Mouse (Mus musculus): ENCODE results near the gene Atf2. TPM values are rescaled to one million over a fixed set of nuclear protein-coding genes. Genes with fewer than 3 reads are reported as not detected.

Gene Atf2
- 57.7 and 60.1 TPM in 2 replicates for polyA plus RNA-seq (2015; fragmentation: Nextera tagmentation; extraction: Ambion mirVana)

DNA sequence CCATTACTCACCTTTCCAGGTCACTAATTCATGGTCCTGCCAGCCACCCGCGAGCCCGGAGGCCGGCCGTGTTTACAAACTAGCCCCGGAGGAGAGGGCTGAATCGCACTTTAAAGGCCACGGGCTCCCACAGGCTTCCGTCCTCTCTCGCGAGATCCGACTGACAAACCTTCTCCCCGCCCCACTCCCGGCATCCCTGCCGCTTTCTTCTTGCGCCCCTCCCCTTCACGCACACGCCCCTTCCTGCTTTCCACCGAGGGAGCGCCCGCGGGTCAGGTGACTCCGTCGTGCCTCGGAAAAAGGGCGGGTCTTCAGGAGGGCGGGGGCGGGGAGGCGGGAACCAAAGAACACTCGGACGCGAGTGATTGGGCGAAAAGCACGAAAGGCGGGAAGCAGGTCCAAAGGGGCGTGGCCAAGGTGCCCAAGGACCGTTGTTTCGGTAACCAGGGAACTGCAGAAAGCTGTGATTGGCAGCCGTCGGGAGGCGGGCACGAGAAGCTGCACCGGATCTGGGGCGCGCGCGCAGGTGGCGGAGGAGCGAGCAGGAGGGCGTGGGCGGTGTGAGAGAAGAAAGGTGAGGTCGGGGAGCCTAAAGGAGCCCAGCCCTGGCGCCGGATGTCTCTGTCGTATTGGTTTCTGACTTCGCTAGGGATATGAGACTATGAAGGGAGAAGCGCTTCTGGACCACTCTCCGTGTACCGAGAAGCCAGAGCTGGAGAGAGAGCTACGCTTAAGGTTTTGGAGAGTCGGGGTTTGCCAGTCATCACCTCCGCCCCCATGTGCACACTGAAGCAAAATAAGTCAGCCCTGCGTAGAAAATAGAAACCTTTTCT is at the start of gene Atf2:
Gene Atf2, minus strand, starts transcription at position 176 of the 833 bp plus-strand sequence.
- under 1% methylated on average over 63 of the region's 63 CpGs for WGBS
- H3K27ac ChIP-seq = peak within 1 kb of the TSS; percentile 93
- 0 out of 2 replicates have a peak, but pooled peaks cover 4% of the 10 kb centered on the region for H3K4me1 ChIP-seq
- peak within 1 kb of the TSS; percentile 74 for H3K4me2 ChIP-seq
- no peaks in the 10 kb centered on the region for H3K27me3 ChIP-seq
- peak within 1 kb of the TSS; percentile 97 for H3K4me3 ChIP-seq
- no peaks in the 10 kb centered on the region for H3K9me3 ChIP-seq
- H3K9ac ChIP-seq = peak within 1 kb of the TSS; percentile 96
- peak; percentile 98 for ATAC-seq (ENCODE audit: insufficient number of reproducible peaks, low FRiP score, low TSS enrichment, low read depth)
- H3K36me3 ChIP-seq = no peaks in the 10 kb centered on the region

DNA sequence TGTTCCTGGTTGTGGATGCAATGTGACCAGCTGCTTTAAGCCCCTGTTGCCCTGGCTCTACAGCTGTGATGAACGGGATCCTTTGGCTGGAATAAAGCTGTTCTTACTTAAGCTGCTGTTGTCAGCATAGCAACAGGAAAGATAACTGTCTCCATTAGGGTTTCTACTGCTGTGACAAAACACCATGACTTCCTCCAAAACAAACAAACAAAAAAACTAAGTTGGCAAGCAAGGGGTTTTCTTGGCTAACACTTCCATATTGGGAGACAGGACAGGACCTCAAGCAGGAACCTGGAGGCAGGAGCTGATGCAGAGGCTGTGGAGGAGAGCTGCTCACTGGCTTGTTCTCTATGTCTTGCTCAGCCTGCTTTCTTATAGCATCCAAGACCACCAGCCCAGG is 48.8 kb upstream of the Atf2 start:
- H3K9ac ChIP-seq = no peak overlapping the region
- H3K4me2 ChIP-seq = no peak overlapping the region
- no peak overlapping the region for H3K4me3 ChIP-seq
- WGBS = 46% methylated on average over 1 of the region's 1 CpGs
- H3K36me3 ChIP-seq = no peaks in the 10 kb centered on the region
- no peaks in the 10 kb centered on the region for H3K27me3 ChIP-seq
- ATAC-seq (ENCODE audit: insufficient number of reproducible peaks, low FRiP score, low TSS enrichment, low read depth) = no peak
- no peak overlapping the region for H3K27ac ChIP-seq
- H3K4me1 ChIP-seq = no peaks in the 10 kb centered on the region
- no peaks in the 10 kb centered on the region for H3K9me3 ChIP-seq

DNA sequence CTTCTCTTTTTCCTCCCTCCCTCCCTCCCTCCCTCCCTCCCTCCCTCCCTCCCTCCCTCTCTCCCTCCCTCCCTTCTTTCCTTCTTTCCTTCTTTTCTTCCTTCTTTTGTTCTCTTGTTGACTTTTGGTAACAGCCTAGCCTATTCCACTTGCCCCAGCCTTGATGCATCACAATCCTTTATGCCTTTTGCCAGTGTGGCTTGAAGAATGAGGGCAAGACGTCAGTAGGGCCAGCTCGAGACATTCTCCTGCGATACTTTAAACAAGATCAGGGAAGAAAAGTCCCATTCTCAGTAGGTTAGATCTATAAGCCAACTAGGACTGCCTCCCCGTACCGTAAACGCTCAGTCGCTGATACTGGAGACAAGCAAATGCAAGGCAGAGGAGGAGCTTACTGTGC is 48.0 kb upstream of the Atf2 start:
- H3K27ac ChIP-seq = no peak overlapping the region
- H3K9me3 ChIP-seq = no peaks in the 10 kb centered on the region
- H3K4me1 ChIP-seq = no peaks in the 10 kb centered on the region
- no peak overlapping the region for H3K4me3 ChIP-seq
- no peak overlapping the region for H3K9ac ChIP-seq
- no peaks in the 10 kb centered on the region for H3K36me3 ChIP-seq
- 77% methylated on average over 7 of the region's 7 CpGs for WGBS
- H3K27me3 ChIP-seq = no peaks in the 10 kb centered on the region
- no peak for ATAC-seq (ENCODE audit: insufficient number of reproducible peaks, low FRiP score, low TSS enrichment, low read depth)
- no peak overlapping the region for H3K4me2 ChIP-seq

DNA sequence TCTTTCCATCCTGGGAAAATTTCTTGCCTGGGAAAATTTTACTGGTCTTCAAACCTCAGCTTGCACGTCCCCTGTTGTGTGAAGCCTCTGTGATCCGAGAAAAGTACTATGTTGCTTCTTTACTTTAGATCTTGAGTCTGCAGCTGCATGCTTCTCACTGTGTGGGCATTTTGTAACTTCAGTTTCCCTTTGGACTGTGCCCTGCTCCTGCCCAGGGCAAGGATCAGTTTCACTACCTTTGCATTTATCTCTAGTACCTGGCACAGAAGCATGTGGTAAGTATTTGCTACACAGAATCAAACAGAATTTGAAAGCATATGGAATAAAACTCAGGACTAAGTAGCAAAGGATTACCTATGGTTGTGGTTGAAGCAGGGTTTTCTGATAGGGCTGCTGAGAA is 46.5 kb upstream of the Atf2 start:
- Histone ChIP-seq H3K36me3 (no peaks in the 10 kb centered on the region), H3K27ac (no peak overlapping the region), H3K27me3 (no peaks in the 10 kb centered on the region), H3K9me3 (no peaks in the 10 kb centered on the region), H3K4me3 (no peak overlapping the region), H3K9ac (no peak overlapping the region), H3K4me2 (no peak overlapping the region), H3K4me1 (no peaks in the 10 kb centered on the region)
- no peak for ATAC-seq (ENCODE audit: insufficient number of reproducible peaks, low FRiP score, low TSS enrichment, low read depth)
- 64% methylated on average over 2 of the region's 2 CpGs for WGBS

- H3K4me3 ChIP-seq = no peak overlapping the region
- ATAC-seq (ENCODE audit: insufficient number of reproducible peaks, low FRiP score, low TSS enrichment, low read depth) = no peak
- H3K27me3 ChIP-seq = no peaks in the 10 kb centered on the region
- H3K27ac ChIP-seq = no peak overlapping the region
- H3K9me3 ChIP-seq = no peaks in the 10 kb centered on the region
- H3K36me3 ChIP-seq = no peaks in the 10 kb centered on the region
- 65% methylated on average over 8 of the region's 8 CpGs for WGBS
- no peak overlapping the region for H3K9ac ChIP-seq
- H3K4me1 ChIP-seq = peaks cover 10% of the 10 kb centered on the region
- H3K4me2 ChIP-seq = no peak overlapping the region
These were observed 40.4 kb upstream of the Atf2 start for GRCm38 (mm10) chr2:73932676-73933313.

- H3K9me3 ChIP-seq = no peaks in the 10 kb centered on the region
- no peak overlapping the region for H3K27ac ChIP-seq
- no peak overlapping the region for H3K4me2 ChIP-seq
- no peaks in the 10 kb centered on the region for H3K27me3 ChIP-seq
- H3K36me3 ChIP-seq = no peaks in the 10 kb centered on the region
- no peak overlapping the region for H3K9ac ChIP-seq
- H3K4me3 ChIP-seq = no peak overlapping the region
- no peak for ATAC-seq (ENCODE audit: insufficient number of reproducible peaks, low FRiP score, low TSS enrichment, low read depth)
- H3K4me1 ChIP-seq = peaks cover 10% of the 10 kb centered on the region
These were observed 35.3 kb upstream of the Atf2 start for GRCm38 (mm10) chr2:73927711-73928110.

DNA sequence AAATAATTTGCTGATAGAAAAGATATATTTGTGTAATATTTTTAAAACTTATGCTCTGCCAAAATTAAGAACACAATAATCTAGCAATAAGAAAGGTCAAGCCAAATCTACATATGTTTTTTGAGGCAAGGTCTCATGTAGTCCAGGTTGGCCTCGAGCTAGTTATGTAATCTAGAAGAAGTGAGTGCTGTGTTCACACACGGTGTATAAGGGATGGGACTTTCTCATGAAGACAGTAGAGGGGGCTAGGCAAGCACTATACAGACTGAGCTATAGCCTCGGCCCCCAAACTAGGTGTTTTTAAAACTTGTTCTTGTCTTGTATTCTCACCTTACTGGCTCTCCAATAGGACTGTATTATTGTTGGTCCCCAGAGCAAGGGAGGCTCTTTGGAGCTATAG is 33.1 kb upstream of the Atf2 start:
- Histone ChIP-seq H3K4me2 (no peak overlapping the region), H3K36me3 (no peaks in the 10 kb centered on the region), H3K4me1 (0 out of 2 replicates have a peak, but pooled peaks cover 4% of the 10 kb centered on the region), H3K9ac (no peak overlapping the region), H3K4me3 (no peak overlapping the region), H3K27me3 (no peaks in the 10 kb centered on the region), H3K9me3 (no peaks in the 10 kb centered on the region), H3K27ac (no peak overlapping the region)
- ATAC-seq (ENCODE audit: insufficient number of reproducible peaks, low FRiP score, low TSS enrichment, low read depth) = no peak
- 40% methylated on average over 3 of the region's 3 CpGs for WGBS

DNA sequence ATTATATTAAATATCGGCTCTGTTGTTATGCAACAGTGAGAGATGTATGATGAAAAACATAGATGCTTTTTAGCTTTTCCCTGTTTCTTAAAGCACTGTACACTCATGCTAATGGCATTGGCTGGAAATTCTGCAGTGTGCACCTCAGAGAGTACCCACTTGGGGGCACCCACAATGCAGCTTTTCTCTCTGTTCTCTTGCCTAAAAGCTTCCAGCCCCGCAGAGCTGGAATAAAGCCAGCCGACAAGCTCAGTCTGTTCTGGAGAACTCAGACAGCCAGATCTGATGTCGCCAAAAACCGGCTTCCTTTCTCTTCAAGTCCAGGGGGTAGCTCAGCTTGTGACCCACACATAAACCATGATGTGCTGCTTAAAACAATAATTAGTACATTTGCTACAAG is 32.6 kb upstream of the Atf2 start:
- Histone ChIP-seq H3K27me3 (no peaks in the 10 kb centered on the region), H3K4me2 (no peak overlapping the region), H3K36me3 (no peaks in the 10 kb centered on the region), H3K27ac (no peak overlapping the region), H3K9ac (no peak overlapping the region), H3K9me3 (no peaks in the 10 kb centered on the region), H3K4me1 (0 out of 2 replicates have a peak, but pooled peaks cover 4% of the 10 kb centered on the region), H3K4me3 (no peak overlapping the region)
- ATAC-seq (ENCODE audit: insufficient number of reproducible peaks, low FRiP score, low TSS enrichment, low read depth) = peak; percentile 69; the same call in 1 of the 2 replicates
- 11% methylated on average over 5 of the region's 5 CpGs for WGBS

DNA sequence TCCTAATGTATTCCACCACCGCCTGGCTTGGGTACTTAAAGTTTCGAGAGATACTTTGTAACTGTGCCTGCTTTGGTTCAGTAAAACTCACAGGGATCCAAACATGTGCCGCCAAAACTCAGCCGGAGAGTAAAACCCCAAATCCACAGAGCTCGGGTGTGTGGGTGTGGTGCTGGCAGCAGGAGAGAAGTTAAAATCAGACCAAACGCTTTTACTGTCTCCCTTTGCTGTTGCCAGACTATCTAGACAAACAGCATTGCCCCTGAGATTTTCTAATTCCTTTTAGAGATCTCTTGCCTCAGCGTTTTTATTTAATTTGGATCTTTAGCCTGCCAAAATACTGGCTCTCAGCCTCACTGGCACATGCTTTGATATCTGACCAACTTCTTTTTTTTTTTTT is 27.2 kb upstream of the Atf2 start:
- WGBS = 28% methylated on average over 7 of the region's 7 CpGs
- Histone ChIP-seq H3K36me3 (no peaks in the 10 kb centered on the region), H3K4me1 (0 out of 2 replicates have a peak, but pooled peaks cover 8% of the 10 kb centered on the region), H3K27ac (no peak overlapping the region; the same call in 1 of the 2 replicates), H3K9me3 (no peaks in the 10 kb centered on the region), H3K4me2 (no peak overlapping the region), H3K27me3 (no peaks in the 10 kb centered on the region), H3K9ac (no peak overlapping the region), H3K4me3 (no peak overlapping the region)
- ATAC-seq (ENCODE audit: insufficient number of reproducible peaks, low FRiP score, low TSS enrichment, low read depth) = peak; percentile 40; the same call in 1 of the 2 replicates

DNA sequence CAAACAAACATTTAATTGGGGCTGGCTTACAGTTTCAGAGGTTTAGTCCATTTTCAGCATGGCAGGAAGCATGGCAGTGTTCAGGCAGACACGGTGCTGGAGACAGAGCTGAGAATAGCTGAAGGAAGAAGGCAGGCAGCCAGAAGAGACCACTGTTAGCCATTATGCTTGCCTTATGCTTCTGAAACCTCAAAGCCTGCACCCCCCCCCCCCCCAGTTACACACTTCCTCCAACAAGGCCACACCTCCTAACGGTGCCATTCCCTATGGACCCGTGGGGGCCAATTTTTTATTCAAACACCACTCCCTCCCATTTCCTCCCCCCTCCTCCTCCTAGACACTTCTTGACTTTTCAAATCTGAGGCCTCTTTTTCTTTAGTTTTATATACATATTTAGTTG is 19.8 kb upstream of the Atf2 start:
- no peaks in the 10 kb centered on the region for H3K27me3 ChIP-seq
- no peak overlapping the region for H3K4me3 ChIP-seq
- H3K27ac ChIP-seq = no peak overlapping the region
- H3K9me3 ChIP-seq = no peaks in the 10 kb centered on the region
- no peak overlapping the region for H3K9ac ChIP-seq
- H3K4me1 ChIP-seq = peaks cover 8% of the 10 kb centered on the region
- no peak overlapping the region for H3K4me2 ChIP-seq
- ATAC-seq (ENCODE audit: insufficient number of reproducible peaks, low FRiP score, low TSS enrichment, low read depth) = no peak
- WGBS = 53% methylated on average over 3 of the region's 3 CpGs
- peaks cover 20% of the 10 kb centered on the region for H3K36me3 ChIP-seq

GRCm38 (mm10) chr2:73911175-73911700 is 18.8 kb upstream of the Atf2 start, which contains the start of gene Atp5g3:
Atp5g3 (minus strand) TSS chr2:73911326.
- peaks cover 8% of the 10 kb centered on the region for H3K4me1 ChIP-seq

More at GRCm38 (mm10) chr2:73911175-73911700, 18.8 kb upstream of the Atf2 start, which contains the start of gene Atp5g3:
- Histone ChIP-seq H3K9me3 (no peaks in the 10 kb centered on the region), H3K36me3 (peaks cover 28% of the 10 kb centered on the region), H3K27me3 (no peaks in the 10 kb centered on the region), H3K4me3 (peak within 1 kb of the TSS; percentile 81), H3K27ac (peak within 1 kb of the TSS; percentile 88), H3K9ac (peak within 1 kb of the TSS; percentile 97), H3K4me2 (peak within 1 kb of the TSS; percentile 64)
- peak; percentile 94 for ATAC-seq (ENCODE audit: insufficient number of reproducible peaks, low FRiP score, low TSS enrichment, low read depth)
- WGBS = under 1% methylated on average over 38 of the region's 38 CpGs

Measured in limb, embryonic 15.5 days (tissue).